Mouse (Mus musculus): ENCODE data around the gene Klhdc9. TPM values are rescaled to one million over a fixed set of nuclear protein-coding genes. Genes with fewer than 3 reads are reported as not detected.

The Klhdc9 gene
- polyA plus RNA-seq, 1 experiment from 2014 or later = 1.3 TPM

Other genes with a start within 250 kb of the Klhdc9 start
- 2.1 and 3.1 TPM in 2 replicates for gene Cfap126, start 246.9 kb downstream of the Klhdc9 start, polyA plus RNA-seq (2015; fragmentation: Nextera tagmentation; extraction: Ambion mirVana)
- 282 and 298 TPM in 2 replicates for gene Sdhc, start 210.2 kb downstream of the Klhdc9 start, polyA plus RNA-seq (2015; fragmentation: Nextera tagmentation; extraction: Ambion mirVana)
- 2.4 and 2.9 TPM in 2 replicates for gene Mpz, start 210.1 kb downstream of the Klhdc9 start, polyA plus RNA-seq (2015; fragmentation: Nextera tagmentation; extraction: Ambion mirVana)
- gene Pcp4l1, start 164.5 kb downstream of the Klhdc9 start, polyA plus RNA-seq (2015; fragmentation: Nextera tagmentation; extraction: Ambion mirVana) = 44.3 and 46.4 TPM in 2 replicates
- gene Nr1i3, start 146.8 kb downstream of the Klhdc9 start, polyA plus RNA-seq (2015; fragmentation: Nextera tagmentation; extraction: Ambion mirVana) = 1.7 and 1.8 TPM in 2 replicates
- 28.2 and 28.3 TPM in 2 replicates for gene Tomm40l, start 138.3 kb downstream of the Klhdc9 start, polyA plus RNA-seq (2015; fragmentation: Nextera tagmentation; extraction: Ambion mirVana)
- gene Apoa2, start 135.7 kb downstream of the Klhdc9 start, polyA plus RNA-seq (2015; fragmentation: Nextera tagmentation; extraction: Ambion mirVana) = 257 and 347 TPM in 2 replicates
- 68.0 and 77.1 TPM in 2 replicates for gene Fcer1g, start 126.4 kb downstream of the Klhdc9 start, polyA plus RNA-seq (2015; fragmentation: Nextera tagmentation; extraction: Ambion mirVana)
- gene Adamts4, start 110.4 kb downstream of the Klhdc9 start, polyA plus RNA-seq (2015; fragmentation: Nextera tagmentation; extraction: Ambion mirVana) = 11.0 and 12.8 TPM in 2 replicates
- gene Ndufs2, start 109.4 kb downstream of the Klhdc9 start, polyA plus RNA-seq (2015; fragmentation: Nextera tagmentation; extraction: Ambion mirVana) = 259 and 260 TPM in 2 replicates
- 70.6 and 71.5 TPM in 2 replicates for gene B4galt3, start 90.5 kb downstream of the Klhdc9 start, polyA plus RNA-seq (2015; fragmentation: Nextera tagmentation; extraction: Ambion mirVana)
- gene Ppox, start 79.6 kb downstream of the Klhdc9 start, polyA plus RNA-seq (2015; fragmentation: Nextera tagmentation; extraction: Ambion mirVana) = 44.6 and 54.5 TPM in 2 replicates
- 54.9 and 59.1 TPM in 2 replicates for gene Usp21, start 72.8 kb downstream of the Klhdc9 start, polyA plus RNA-seq (2015; fragmentation: Nextera tagmentation; extraction: Ambion mirVana)
- gene Ufc1, start 65.8 kb downstream of the Klhdc9 start, polyA plus RNA-seq (2015; fragmentation: Nextera tagmentation; extraction: Ambion mirVana) = 100 and 113 TPM in 2 replicates
- 48.0 and 54.7 TPM in 2 replicates for gene Dedd, start 31.7 kb downstream of the Klhdc9 start, polyA plus RNA-seq (2015; fragmentation: Nextera tagmentation; extraction: Ambion mirVana)
- 49.6 and 51.3 TPM in 2 replicates for gene Nit1, start 15.2 kb downstream of the Klhdc9 start, polyA plus RNA-seq (2015; fragmentation: Nextera tagmentation; extraction: Ambion mirVana)
- gene Pfdn2, start 15.1 kb downstream of the Klhdc9 start, polyA plus RNA-seq (2015; fragmentation: Nextera tagmentation; extraction: Ambion mirVana) = 81.2 and 109 TPM in 2 replicates
- gene Nectin4, start 9.3 kb upstream of the Klhdc9 start, polyA plus RNA-seq (2015; fragmentation: Nextera tagmentation; extraction: Ambion mirVana) = 42.8 and 62.7 TPM in 2 replicates
- 2.9 and 3.8 TPM in 2 replicates for gene Arhgap30, start 28.2 kb upstream of the Klhdc9 start, polyA plus RNA-seq (2015; fragmentation: Nextera tagmentation; extraction: Ambion mirVana)
- 63.4 and 64.7 TPM in 2 replicates for gene Usf1, start 50.5 kb upstream of the Klhdc9 start, polyA plus RNA-seq (2015; fragmentation: Nextera tagmentation; extraction: Ambion mirVana)
- gene Tstd1, start 58.1 kb upstream of the Klhdc9 start, polyA plus RNA-seq (2015; fragmentation: Nextera tagmentation; extraction: Ambion mirVana) = 7.6 and 8.3 TPM in 2 replicates
- gene F11r, start 76.7 kb upstream of the Klhdc9 start, polyA plus RNA-seq (2015; fragmentation: Nextera tagmentation; extraction: Ambion mirVana) = 137 and 162 TPM in 2 replicates
- 15.7 and 16.3 TPM in 2 replicates for gene Alyref2, start 142.7 kb upstream of the Klhdc9 start, polyA plus RNA-seq (2015; fragmentation: Nextera tagmentation; extraction: Ambion mirVana)
- not detected in 2 replicates for gene Itln1, start 174.5 kb upstream of the Klhdc9 start, polyA plus RNA-seq (2015; fragmentation: Nextera tagmentation; extraction: Ambion mirVana)
- gene Cd244a, start 198.4 kb upstream of the Klhdc9 start, polyA plus RNA-seq (2015; fragmentation: Nextera tagmentation; extraction: Ambion mirVana) = 0.81 and 1.4 TPM in 2 replicates
- gene Ly9, start 246.6 kb upstream of the Klhdc9 start, polyA plus RNA-seq (2015; fragmentation: Nextera tagmentation; extraction: Ambion mirVana) = 0.62 and 0.84 TPM in 2 replicates